Mouse (Mus musculus) thymus, postnatal 10 days (tissue): ENCODE results near the gene Ccdc65.

ENCODE experiments used
- DNase-seq, 2 experiments: peaks; one replicate each; pipeline ENCODE4 v3.0.0; 2021; ENCODE audit warnings: low spot score in 2 of 2

Gene Ccdc65

GRCm38 (mm10) chr15:98692171-98692715, 15.8 kb upstream of the Ccdc65 start:
- DNase-seq = no peak

GRCm38 (mm10) chr15:98695726-98696125, 12.3 kb upstream of the Ccdc65 start:
- DNase-seq = no peak

- no peak for DNase-seq
These were observed 11.8 kb upstream of the Ccdc65 start for GRCm38 (mm10) chr15:98696216-98696615.

- peak; percentile 63 to 93 for DNase-seq
These were observed 8.6 kb upstream of the Ccdc65 start for GRCm38 (mm10) chr15:98699190-98700105.

GRCm38 (mm10) chr15:98704312-98704711, 3.7 kb upstream of the Ccdc65 start:
- no peak for DNase-seq

GRCm38 (mm10) chr15:98710442-98710841, 2.4 kb downstream of the Ccdc65 start:
- DNase-seq = peak; percentile 54 to 88

- DNase-seq = no peak
These were observed 6.2 kb downstream of the Ccdc65 start for GRCm38 (mm10) chr15:98714230-98714652.

- no peak for DNase-seq
These were observed 9.3 kb downstream of the Ccdc65 start for GRCm38 (mm10) chr15:98717301-98717700.

GRCm38 (mm10) chr15:98722191-98722590, 14.2 kb downstream of the Ccdc65 start:
- no peak for DNase-seq

- peak in 1 of 2 experiments; percentile 14 for DNase-seq
These were observed 14.8 kb downstream of the Ccdc65 start for GRCm38 (mm10) chr15:98722854-98723253.

- DNase-seq = no peak
These were observed 16.4 kb downstream of the Ccdc65 start for GRCm38 (mm10) chr15:98724441-98724840.

- DNase-seq = no peak
These were observed 18.1 kb downstream of the Ccdc65 start for GRCm38 (mm10) chr15:98726079-98726478.

GRCm38 (mm10) chr15:98726746-98727145, 18.7 kb downstream of the Ccdc65 start:
- DNase-seq = no peak

GRCm38 (mm10) chr15:98727443-98728321, 19.7 kb downstream of the Ccdc65 start, which contains the start of gene Fkbp11:
Gene Fkbp11, minus strand, starts transcription at chr15:98728198.
- DNase-seq = no peak

- no peak for DNase-seq
These were observed 20.4 kb downstream of the Ccdc65 start for GRCm38 (mm10) chr15:98728366-98728765.

GRCm38 (mm10) chr15:98729791-98730545, 22.0 kb downstream of the Ccdc65 start:
- no peak for DNase-seq

- no peak for DNase-seq
These were observed 22.8 kb downstream of the Ccdc65 start for GRCm38 (mm10) chr15:98730790-98731189.

- no peak for DNase-seq
These were observed 24.1 kb downstream of the Ccdc65 start for GRCm38 (mm10) chr15:98732006-98732531.

GRCm38 (mm10) chr15:98733370-98733769, 25.4 kb downstream of the Ccdc65 start:
- DNase-seq = no peak

GRCm38 (mm10) chr15:98733976-98734566, 26.1 kb downstream of the Ccdc65 start:
- DNase-seq = no peak

GRCm38 (mm10) chr15:98736521-98736920, 28.5 kb downstream of the Ccdc65 start:
- DNase-seq = no peak
